Mouse (Mus musculus) intestine, embryonic 15.5 days (tissue): ENCODE data around the gene Prkcq. TPM values are rescaled to one million over a fixed set of nuclear protein-coding genes. Genes with fewer than 3 reads are reported as not detected.

Source experiments
- ATAC-seq: fragments of 200-750 bp; cut with Nextera tagmentation; 2 replicates; pipeline ENCODE4 v1.8.0; 2017; ENCODE audit warnings: moderate TSS enrichment, moderate library complexity
- H3K27ac ChIP-seq: fragments of 300-500 bp; sonication (generic); 2 replicates; pipeline ENCODE4 v1.5.1; 2015; ENCODE audit warnings: mild to moderate bottlenecking, inconsistent platforms
- H3K27me3 ChIP-seq: fragments of 300-500 bp; sonication (generic); replicated peaks from 2 replicates; pipeline ENCODE4 v1.6.1; 2015; ENCODE audit warnings: inconsistent platforms
- H3K36me3 ChIP-seq: fragments of 300-500 bp; sonication (generic); 2 replicates; pipeline ENCODE4 v1.6.1; 2015; ENCODE audit warnings: inconsistent platforms
- H3K4me1 ChIP-seq: fragments of 300-500 bp; sonication (generic); replicated peaks from 2 replicates; pipeline ENCODE4 v1.6.1; 2015; ENCODE audit warnings: inconsistent platforms
- H3K4me2 ChIP-seq: fragments of 300-500 bp; sonication (generic); replicated peaks from 2 replicates; pipeline ENCODE4 v1.6.1; 2015; ENCODE audit warnings: mild to moderate bottlenecking, inconsistent platforms
- H3K4me3 ChIP-seq: fragments of 300-500 bp; sonication (generic); replicated peaks from 2 replicates; pipeline ENCODE4 v1.5.1; 2015; ENCODE audit warnings: inconsistent platforms
- H3K9ac ChIP-seq: fragments of 300-500 bp; sonication (generic); 2 replicates; pipeline ENCODE4 v1.6.1; 2015; ENCODE audit warnings: inconsistent platforms
- H3K9me3 ChIP-seq: fragments of 300-500 bp; sonication (generic); 2 replicates; pipeline ENCODE4 v1.6.1; 2016; ENCODE audit warnings: inconsistent platforms
- WGBS: fragments of 180-500 bp; shearing (Covaris S2); methylation state at CpG from one replicate; pipeline ENCODE4 v1.1.7; 2015; 5-methylcytosine and 5-hydroxymethylcytosine counted together
- polyA plus RNA-seq: library from polyadenylated mRNA; unstranded; fragments of >200 nt; fragmentation: Nextera tagmentation; extraction: Ambion mirVana; gene quantifications from 2 replicates; pipeline ENCODE4 v1.2.1, GENCODE M21; 2015

Prkcq gene
- polyA plus RNA-seq, 1 experiment from 2014 or later, result 2.0 TPM

DNA sequence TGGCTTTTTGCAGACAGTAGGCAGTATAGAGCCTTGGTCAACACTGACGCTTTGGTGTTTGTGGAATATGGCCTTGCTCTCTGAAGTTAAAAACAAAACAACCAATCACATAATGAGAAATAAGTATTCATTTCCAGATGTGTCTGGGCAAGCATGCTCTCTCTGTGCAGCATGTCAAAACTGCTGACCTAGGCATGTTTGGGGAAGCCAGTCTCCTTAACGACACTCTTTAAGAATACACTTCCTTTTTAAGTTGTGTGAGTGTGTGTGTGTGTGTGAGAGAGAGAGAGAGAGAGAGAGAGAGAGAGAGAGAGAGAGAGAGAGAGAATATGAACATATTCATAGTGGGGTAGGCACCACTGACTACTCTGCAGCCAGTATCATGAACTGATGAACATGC is 108.3 kb downstream of the Prkcq start:
- H3K4me3 ChIP-seq, result no peak overlapping the region
- H3K27me3 ChIP-seq, result no peaks in the 10 kb centered on the region
- H3K9me3 ChIP-seq, result no peaks in the 10 kb centered on the region
- H3K9ac ChIP-seq, result no peak overlapping the region
- ATAC-seq, result no peak
- H3K36me3 ChIP-seq, result no peaks in the 10 kb centered on the region
- no peak overlapping the region for H3K27ac ChIP-seq
- H3K4me2 ChIP-seq, result no peak overlapping the region
- no peaks in the 10 kb centered on the region for H3K4me1 ChIP-seq
- 62% methylated on average over 2 of the region's 2 CpGs for WGBS

DNA sequence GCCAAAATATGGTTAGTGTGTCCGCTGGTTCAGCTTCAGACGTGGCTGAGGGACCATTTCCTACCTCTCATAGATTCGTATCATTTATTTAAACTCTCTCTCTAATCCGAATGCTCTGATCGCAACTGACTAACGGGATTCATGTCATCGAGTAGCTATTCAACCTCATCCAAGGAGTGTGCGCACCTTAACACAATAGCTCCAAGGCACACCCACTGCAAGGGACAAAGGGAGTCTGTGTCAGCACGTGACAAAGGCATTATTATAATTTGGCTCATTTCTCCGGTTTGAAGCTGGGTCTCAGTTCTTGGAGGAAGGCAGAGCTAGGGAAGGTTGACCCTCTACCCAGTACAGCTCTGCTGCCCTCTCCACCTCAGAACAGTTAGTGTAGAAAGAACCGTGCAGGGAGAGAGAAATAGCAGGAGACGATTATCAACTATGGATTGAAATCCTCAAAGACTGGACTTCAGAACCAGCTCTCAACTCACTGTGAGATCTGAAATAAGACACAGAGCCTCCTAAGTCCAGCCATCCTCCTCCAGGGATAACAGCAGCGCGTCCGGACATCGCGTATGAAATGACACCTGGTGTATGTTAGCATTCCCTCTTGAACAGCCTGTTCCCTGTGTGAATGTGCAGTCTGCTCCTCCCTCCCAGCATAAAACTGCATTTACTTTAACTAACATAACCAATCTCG is 116.1 kb downstream of the Prkcq start:
- Histone ChIP-seq H3K27ac (no peak overlapping the region), H3K9ac (no peak overlapping the region), H3K4me1 (no peaks in the 10 kb centered on the region), H3K4me3 (no peak overlapping the region), H3K9me3 (no peaks in the 10 kb centered on the region), H3K36me3 (no peaks in the 10 kb centered on the region), H3K27me3 (no peaks in the 10 kb centered on the region), H3K4me2 (peak overlapping the region; percentile 37)
- peak; percentile 71 for ATAC-seq
- WGBS, result 66% methylated on average over 18 of the region's 18 CpGs

DNA sequence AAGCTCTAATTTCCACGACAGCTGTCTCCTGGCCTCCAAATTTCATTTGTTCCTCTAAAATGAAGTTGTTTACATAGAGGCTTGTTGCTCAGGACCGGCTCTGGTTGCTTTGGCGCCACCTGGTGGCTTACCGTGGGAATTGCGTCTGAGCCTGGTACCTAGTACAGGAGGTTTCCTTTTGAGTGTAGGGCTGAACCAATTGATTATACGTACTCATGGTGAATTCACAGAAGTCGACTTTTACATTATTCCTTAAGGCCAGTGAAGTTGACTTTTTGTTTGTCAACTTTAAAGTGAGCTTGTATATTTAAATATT is 116.6 kb downstream of the Prkcq start:
- no peaks in the 10 kb centered on the region for H3K9me3 ChIP-seq
- H3K27ac ChIP-seq, result no peak overlapping the region
- peak; percentile 88 for ATAC-seq
- H3K4me1 ChIP-seq, result no peaks in the 10 kb centered on the region
- H3K4me3 ChIP-seq, result no peak overlapping the region
- no peaks in the 10 kb centered on the region for H3K36me3 ChIP-seq
- H3K4me2 ChIP-seq, result peak overlapping the region; percentile 37
- 2% methylated on average over 7 of the region's 7 CpGs for WGBS
- H3K9ac ChIP-seq, result no peak overlapping the region
- no peaks in the 10 kb centered on the region for H3K27me3 ChIP-seq

DNA sequence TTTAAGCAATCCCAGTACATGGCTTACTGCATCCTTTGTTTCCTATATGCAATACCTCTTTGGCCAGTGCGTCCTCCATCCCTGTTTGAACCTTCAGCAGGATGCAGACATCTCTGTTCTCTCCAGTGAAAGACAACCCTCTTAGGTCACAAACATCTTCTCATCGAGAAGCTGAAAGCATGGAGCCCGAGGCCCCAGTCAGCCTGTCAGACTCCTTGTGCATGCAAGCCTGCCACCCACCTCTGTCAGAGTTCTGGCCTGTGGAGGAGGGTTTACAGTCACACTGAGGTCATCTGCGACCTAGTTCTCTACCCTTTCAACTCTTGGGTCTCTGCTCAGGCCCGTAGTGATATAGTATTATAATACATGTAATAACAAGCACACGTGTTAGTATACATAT is 119.0 kb downstream of the Prkcq start:
- Histone ChIP-seq H3K9me3 (no peaks in the 10 kb centered on the region), H3K27ac (no peak overlapping the region), H3K4me3 (no peak overlapping the region), H3K9ac (no peak overlapping the region), H3K4me2 (no peak overlapping the region), H3K36me3 (no peaks in the 10 kb centered on the region), H3K27me3 (no peaks in the 10 kb centered on the region), H3K4me1 (no peaks in the 10 kb centered on the region)
- no peak for ATAC-seq
- WGBS, result 84% methylated on average over 6 of the region's 6 CpGs

DNA sequence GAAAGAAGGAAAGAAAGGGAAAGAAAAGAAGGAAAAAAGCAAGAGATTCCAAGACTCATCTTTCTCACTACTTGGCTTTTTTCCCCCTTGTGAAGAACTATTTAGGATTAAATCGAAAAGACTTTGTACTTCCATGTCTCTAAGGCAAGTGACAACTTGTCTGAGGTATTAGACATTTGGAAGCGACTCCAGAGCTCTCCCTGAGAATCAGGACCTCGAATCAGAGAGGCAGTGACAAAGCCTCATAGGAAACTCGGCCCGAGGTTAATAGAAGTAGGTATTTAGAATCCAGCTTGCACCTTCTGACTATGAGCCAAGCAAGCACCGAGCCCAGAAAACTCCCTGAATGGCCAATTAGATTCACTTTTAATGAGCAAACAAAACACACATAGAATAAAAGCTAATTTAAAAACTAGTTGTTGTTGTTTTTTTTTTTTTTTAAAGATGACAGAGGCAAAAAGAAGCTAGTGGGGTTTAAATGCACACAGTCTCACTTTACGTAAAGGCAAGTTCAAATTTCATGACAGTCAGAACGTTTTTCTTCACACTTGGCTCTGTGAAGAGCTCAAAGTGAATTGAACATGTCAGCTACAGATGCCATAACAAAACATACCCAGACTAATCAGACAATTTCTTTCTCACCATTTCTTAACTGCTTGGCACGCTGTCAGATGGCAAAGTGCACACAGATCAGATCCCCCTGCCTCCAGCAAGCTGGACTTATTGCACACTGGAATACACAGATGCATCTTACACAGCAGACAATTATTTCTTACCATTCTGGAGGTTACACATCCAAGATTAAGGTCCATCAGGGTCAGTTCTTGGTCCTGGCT is 119.9 kb downstream of the Prkcq start:
- H3K36me3 ChIP-seq, result no peaks in the 10 kb centered on the region
- H3K4me2 ChIP-seq, result no peak overlapping the region
- no peaks in the 10 kb centered on the region for H3K9me3 ChIP-seq
- H3K27ac ChIP-seq, result no peak overlapping the region
- WGBS, result 84% methylated on average over 9 of the region's 9 CpGs
- H3K27me3 ChIP-seq, result no peaks in the 10 kb centered on the region
- no peak overlapping the region for H3K9ac ChIP-seq
- no peak overlapping the region for H3K4me3 ChIP-seq
- H3K4me1 ChIP-seq, result no peaks in the 10 kb centered on the region
- ATAC-seq, result no peak

DNA sequence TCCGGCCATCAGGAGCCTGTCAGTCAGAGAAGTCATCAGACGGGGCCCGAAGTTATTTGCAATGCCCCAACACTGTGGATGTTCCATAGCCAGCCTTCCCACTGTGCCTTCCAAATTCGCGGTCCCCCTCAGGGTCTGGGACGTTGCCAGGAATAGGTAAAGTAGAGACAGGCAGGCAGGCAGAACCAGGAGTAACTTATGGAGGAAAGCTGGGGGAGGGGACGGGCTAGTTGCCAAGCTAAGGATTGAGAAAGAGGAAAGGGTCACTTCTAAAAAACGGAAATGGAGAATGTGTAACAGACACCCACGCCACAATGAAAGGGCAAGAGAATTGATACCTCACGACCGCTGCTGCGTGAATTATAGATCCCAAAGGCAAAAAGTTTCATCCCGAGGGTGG is 121.2 kb downstream of the Prkcq start:
- H3K27me3 ChIP-seq, result no peaks in the 10 kb centered on the region
- no peaks in the 10 kb centered on the region for H3K4me1 ChIP-seq
- 89% methylated on average over 13 of the region's 13 CpGs for WGBS
- no peak overlapping the region for H3K4me2 ChIP-seq
- no peak for ATAC-seq
- no peak overlapping the region for H3K27ac ChIP-seq
- H3K36me3 ChIP-seq, result no peaks in the 10 kb centered on the region
- H3K9ac ChIP-seq, result no peak overlapping the region
- no peaks in the 10 kb centered on the region for H3K9me3 ChIP-seq
- no peak overlapping the region for H3K4me3 ChIP-seq

DNA sequence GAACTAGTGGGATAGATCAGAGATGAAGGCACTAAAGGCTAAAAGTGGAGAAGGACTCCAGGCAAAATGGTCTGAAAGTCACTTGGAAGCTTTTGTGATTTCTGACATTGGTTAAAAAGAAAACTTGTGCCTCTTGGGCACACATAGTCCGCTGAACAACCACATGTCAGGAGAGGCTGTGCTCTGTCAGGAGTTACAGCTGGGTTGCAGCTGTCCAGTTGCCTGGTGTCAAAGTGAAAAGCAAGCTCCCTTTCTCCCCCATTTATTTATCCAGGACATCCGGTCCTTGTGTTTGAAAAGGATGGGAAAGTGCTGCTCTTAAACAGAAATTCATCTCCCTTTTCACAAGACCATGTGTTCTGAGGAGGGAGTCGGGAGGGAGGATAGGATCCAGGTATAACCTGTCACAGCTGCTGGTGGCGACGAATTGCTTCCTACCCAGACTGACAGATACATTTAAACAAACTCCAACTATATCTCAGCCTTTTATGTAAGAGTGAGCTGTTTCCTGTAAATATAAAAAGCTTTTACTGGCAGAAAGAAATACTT is 122.8 kb downstream of the Prkcq start:
- no peaks in the 10 kb centered on the region for H3K4me1 ChIP-seq
- no peak overlapping the region for H3K27ac ChIP-seq
- ATAC-seq, result peak; percentile 58; the same call in 1 of the 2 replicates
- H3K27me3 ChIP-seq, result no peaks in the 10 kb centered on the region
- 40% methylated on average over 5 of the region's 5 CpGs for WGBS
- no peaks in the 10 kb centered on the region for H3K36me3 ChIP-seq
- H3K9me3 ChIP-seq, result no peaks in the 10 kb centered on the region
- no peak overlapping the region for H3K4me3 ChIP-seq
- H3K9ac ChIP-seq, result no peak overlapping the region
- no peak overlapping the region for H3K4me2 ChIP-seq

DNA sequence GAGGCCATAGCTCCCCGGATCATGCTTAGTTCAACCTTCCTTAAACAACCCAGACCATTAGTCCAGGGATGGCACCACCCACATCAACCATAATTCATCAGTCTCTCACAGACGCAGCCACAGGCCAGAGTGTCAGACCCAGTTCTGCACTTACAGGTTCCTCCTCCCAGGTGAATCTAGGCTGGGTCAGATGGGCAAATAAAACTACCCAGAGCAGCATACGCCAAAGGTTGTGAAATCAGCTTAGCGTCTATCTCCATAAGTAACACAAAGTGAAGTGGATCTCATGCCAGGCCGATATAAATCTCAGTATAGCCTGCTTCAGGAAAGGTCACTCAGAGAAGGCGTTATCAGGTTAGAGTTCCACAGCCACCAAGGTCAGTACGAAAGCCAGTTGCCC is 126.9 kb downstream of the Prkcq start:
- Histone ChIP-seq H3K27ac (no peak overlapping the region), H3K27me3 (no peaks in the 10 kb centered on the region), H3K36me3 (no peaks in the 10 kb centered on the region), H3K4me3 (no peak overlapping the region), H3K9ac (no peak overlapping the region), H3K4me2 (no peak overlapping the region), H3K4me1 (no peaks in the 10 kb centered on the region), H3K9me3 (no peaks in the 10 kb centered on the region)
- WGBS, result 77% methylated on average over 7 of the region's 7 CpGs
- ATAC-seq, result no peak

DNA sequence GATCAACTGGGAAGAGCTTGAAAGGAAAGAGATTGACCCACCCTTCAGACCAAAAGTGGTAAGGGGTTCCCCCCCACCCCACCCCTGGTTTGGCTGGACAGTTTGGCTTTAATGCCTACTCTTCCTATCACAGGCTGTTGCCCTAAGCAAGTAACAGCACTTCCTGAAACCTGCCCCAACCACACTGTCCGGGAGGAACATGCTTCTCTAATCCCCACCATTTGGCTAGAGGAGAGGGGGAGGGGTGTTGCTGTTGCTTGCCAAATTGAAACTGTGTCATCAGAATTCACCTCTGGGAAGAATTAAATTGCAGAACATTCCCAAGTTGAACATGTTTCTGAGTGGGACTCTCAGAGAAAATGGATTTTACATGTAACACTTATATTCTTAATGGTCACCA is 127.5 kb downstream of the Prkcq start:
- 30% methylated on average over 1 of the region's 1 CpGs for WGBS
- Histone ChIP-seq H3K9ac (no peak overlapping the region), H3K9me3 (no peaks in the 10 kb centered on the region), H3K36me3 (no peaks in the 10 kb centered on the region), H3K4me3 (no peak overlapping the region), H3K4me2 (no peak overlapping the region), H3K4me1 (no peaks in the 10 kb centered on the region), H3K27me3 (no peaks in the 10 kb centered on the region), H3K27ac (no peak overlapping the region)
- ATAC-seq, result no peak

DNA sequence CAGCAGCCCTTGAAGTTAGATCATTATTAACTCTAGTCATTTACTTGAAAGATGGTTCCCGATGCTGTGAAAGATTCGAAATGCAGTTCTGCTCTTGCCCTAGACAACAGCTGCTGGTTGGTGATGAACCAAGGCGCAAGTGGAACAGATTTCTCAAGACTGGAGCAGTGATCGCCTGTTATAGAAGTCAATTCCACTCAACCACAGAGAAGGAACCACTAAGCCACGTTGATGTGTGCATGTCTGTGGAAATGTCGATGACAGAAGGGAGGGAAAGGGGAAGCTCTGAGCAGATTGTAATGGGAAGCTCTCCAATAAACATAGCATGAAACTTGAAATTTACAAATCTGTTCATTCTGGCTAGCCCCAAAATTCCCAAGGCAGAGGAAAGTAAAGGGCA is 128.5 kb downstream of the Prkcq start:
- Histone ChIP-seq H3K4me1 (no peaks in the 10 kb centered on the region), H3K4me2 (no peak overlapping the region), H3K9ac (no peak overlapping the region), H3K27me3 (no peaks in the 10 kb centered on the region), H3K27ac (no peak overlapping the region), H3K4me3 (no peak overlapping the region), H3K36me3 (no peaks in the 10 kb centered on the region), H3K9me3 (no peaks in the 10 kb centered on the region)
- no peak for ATAC-seq
- WGBS, result 82% methylated on average over 6 of the region's 6 CpGs

DNA sequence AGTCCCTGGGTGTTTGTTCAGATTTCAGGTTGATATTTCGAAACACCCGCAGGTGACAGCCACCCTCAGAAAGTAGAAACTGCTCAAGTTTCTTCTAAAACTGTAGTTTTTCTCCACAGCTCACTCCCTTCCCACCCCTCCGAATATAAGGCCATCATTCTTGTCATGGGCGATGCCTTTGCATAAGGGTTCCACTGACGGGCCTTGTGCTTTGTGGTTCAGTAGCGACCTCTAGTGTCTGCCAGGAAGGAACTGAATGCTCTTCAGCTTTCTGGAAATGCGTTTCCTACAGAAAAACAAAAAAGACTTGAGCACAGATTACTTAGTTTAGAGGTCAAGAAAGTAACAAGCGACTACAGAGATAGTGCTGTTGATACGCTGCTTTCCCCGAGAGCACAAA is 148.3 kb downstream of the Prkcq start:
- H3K4me2 ChIP-seq, result no peak overlapping the region

DNA sequence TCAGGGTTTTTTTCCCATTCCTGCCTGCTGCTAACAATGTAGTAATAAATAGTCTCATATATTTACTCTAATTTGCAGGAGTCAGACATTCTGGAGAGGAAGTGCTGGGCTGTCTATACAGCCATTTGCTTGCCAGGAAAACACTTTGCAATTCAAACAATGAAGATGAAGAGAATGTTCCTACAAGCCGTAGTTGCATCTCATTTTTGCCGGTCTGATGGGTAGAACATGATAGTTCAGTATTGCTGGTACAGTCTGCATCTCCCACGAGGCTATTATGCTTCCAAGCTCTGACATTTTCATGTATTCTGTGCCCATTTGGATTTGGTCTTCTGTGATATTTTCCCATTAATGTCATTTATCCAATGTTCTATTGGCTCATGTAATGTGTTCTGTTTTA is 150.5 kb downstream of the Prkcq start:
- no peak overlapping the region for H3K4me3 ChIP-seq
- H3K4me1 ChIP-seq, result no peaks in the 10 kb centered on the region
- no peak for ATAC-seq
- H3K27ac ChIP-seq, result no peak overlapping the region
- no peaks in the 10 kb centered on the region for H3K36me3 ChIP-seq
- no peak overlapping the region for H3K9ac ChIP-seq
- H3K4me2 ChIP-seq, result no peak overlapping the region
- no peaks in the 10 kb centered on the region for H3K27me3 ChIP-seq
- WGBS, result 65% methylated on average over 3 of the region's 3 CpGs
- H3K9me3 ChIP-seq, result no peaks in the 10 kb centered on the region

More for the DNA sequence above, 148.3 kb downstream of the Prkcq start:
- WGBS, result 36% methylated on average over 10 of the region's 10 CpGs
- no peaks in the 10 kb centered on the region for H3K4me1 ChIP-seq
- H3K9ac ChIP-seq, result no peak overlapping the region
- no peak for ATAC-seq
- H3K36me3 ChIP-seq, result no peaks in the 10 kb centered on the region
- H3K4me3 ChIP-seq, result no peak overlapping the region
- no peaks in the 10 kb centered on the region for H3K9me3 ChIP-seq
- no peaks in the 10 kb centered on the region for H3K27me3 ChIP-seq
- no peak overlapping the region for H3K27ac ChIP-seq

DNA sequence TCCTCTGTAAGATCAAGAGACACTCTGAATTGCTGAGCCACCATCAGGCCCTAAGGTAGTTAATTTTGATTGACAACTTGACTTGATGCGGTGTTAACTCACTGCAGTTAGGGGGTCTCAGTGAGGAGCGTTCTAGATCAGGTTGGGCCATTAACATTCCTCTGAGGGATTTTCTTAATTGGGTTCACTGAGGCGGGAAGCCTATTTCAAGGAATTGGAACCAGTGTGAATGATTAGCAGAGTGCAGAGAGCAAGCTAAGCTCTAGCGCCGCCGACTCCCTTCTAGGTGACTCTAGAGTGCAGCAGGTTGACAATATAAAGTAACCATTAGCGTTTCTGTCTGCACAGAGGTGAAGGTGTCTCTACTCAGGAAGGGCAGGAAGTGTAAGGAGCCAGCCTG is 155.4 kb downstream of the Prkcq start:
- Histone ChIP-seq H3K9me3 (no peaks in the 10 kb centered on the region), H3K27me3 (no peaks in the 10 kb centered on the region), H3K4me1 (no peaks in the 10 kb centered on the region), H3K36me3 (no peaks in the 10 kb centered on the region), H3K27ac (no peak overlapping the region), H3K9ac (no peak overlapping the region), H3K4me2 (no peak overlapping the region), H3K4me3 (no peak overlapping the region)
- no peak for ATAC-seq
- 58% methylated on average over 7 of the region's 7 CpGs for WGBS
